In genomic region chr10:21295759-21296621, GRCm38 (mm10) we compare ENCODE assay signal across 8 mouse cellular contexts. TPM values are rescaled to one million over a fixed set of nuclear protein-coding genes. Genes with fewer than 3 reads are reported as not detected.
DNase-seq lines count a peak whose midpoint lies in the region; ATAC-seq and TF ChIP-seq lines count a peak whose summit lies in the region.

Gene Hbs1l (plus strand): TSS chr10:21295979.

- DNase-seq in 3134 (ENCODE audit: extremely low read depth, insufficient read length, low spot score): peak; percentile 95
- peak; percentile 95 for DNase-seq in adrenal gland, postnatal 36 days
- peak; percentile 93 to 95 for DNase-seq in heart, adult 18-20 months
- peak; percentile 96 for DNase-seq in kidney, adult 2 months
- DNase-seq in spleen, adult 2 months (ENCODE audit: low read depth in 1 of 2, low spot score in 2 of 2): peak; percentile 90 to 91

- peak within 1 kb of the TSS; percentile 93 for H3K9ac ChIP-seq in embryonic facial prominence, embryonic 13.5 days
- peak within 1 kb of the TSS; percentile 90 for H3K9ac ChIP-seq in limb, embryonic 12.5 days (replicated peaks)
- peak within 1 kb of the TSS; percentile 80 for H3K9ac ChIP-seq in midbrain, embryonic 15.5 days

- H3K4me1 ChIP-seq in embryonic facial prominence, embryonic 13.5 days: peaks cover 13% of the 10 kb centered on the region
- H3K4me1 ChIP-seq in kidney, adult 2 months (ENCODE audit: control insufficient read depth, insufficient read depth, low read length): 0 out of 2 replicates have a peak, but pooled peaks cover 3% of the 10 kb centered on the region
- H3K4me1 ChIP-seq in limb, embryonic 12.5 days (replicated peaks): peaks cover 17% of the 10 kb centered on the region
- peaks cover 22% of the 10 kb centered on the region for H3K4me1 ChIP-seq in midbrain, embryonic 15.5 days
- peaks cover 3% of the 10 kb centered on the region; the same call in 1 of the 2 replicates for H3K4me1 ChIP-seq in spleen, adult 2 months (ENCODE audit: control insufficient read depth, insufficient read depth, insufficient read length)

- under 1% methylated on average over 81 of the region's 81 CpGs for WGBS in embryonic facial prominence, embryonic 13.5 days
- WGBS in kidney, adult 2 months: under 1% methylated on average over 81 of the region's 81 CpGs
- WGBS in limb, embryonic 12.5 days: under 1% methylated on average over 80 of the region's 81 CpGs
- under 1% methylated on average over 81 of the region's 81 CpGs for WGBS in midbrain, embryonic 15.5 days
- under 1% methylated on average over 81 of the region's 81 CpGs for WGBS in spleen, adult 2 months

- peak; percentile 94 for ATAC-seq in embryonic facial prominence, embryonic 13.5 days (ENCODE audit: insufficient number of reproducible peaks, insufficient read depth, low FRiP score, low TSS enrichment, low read depth)
- ATAC-seq in limb, embryonic 12.5 days (ENCODE audit: insufficient number of reproducible peaks, insufficient read depth, low FRiP score, low TSS enrichment, low read depth): peak; percentile 92
- ATAC-seq in midbrain, embryonic 15.5 days (replicated peaks): peak; percentile 98

- TF ChIP-seq CTCF in kidney, adult 2 months (conservative IDR thresholded peaks at IDR 0.05; ENCODE audit: insufficient read depth, insufficient read length, low read depth, low read length): no peak
- no peak for TF ChIP-seq CTCF in spleen, adult 2 months (IDR thresholded peaks at IDR 0.05; ENCODE audit: extremely low read depth, insufficient read depth, insufficient read length, insufficient replicate concordance)

- no peaks in the 10 kb centered on the region for H3K27me3 ChIP-seq in embryonic facial prominence, embryonic 13.5 days
- no peaks in the 10 kb centered on the region for H3K27me3 ChIP-seq in kidney, adult 2 months (replicated peaks; ENCODE audit: control insufficient read depth, insufficient read depth, low read length)
- no peaks in the 10 kb centered on the region for H3K27me3 ChIP-seq in limb, embryonic 12.5 days
- no peaks in the 10 kb centered on the region for H3K27me3 ChIP-seq in midbrain, embryonic 15.5 days (replicated peaks)
- no peaks in the 10 kb centered on the region for H3K27me3 ChIP-seq in spleen, adult 2 months (ENCODE audit: control insufficient read depth, insufficient read depth, low read length)

- H3K4me3 ChIP-seq in embryonic facial prominence, embryonic 13.5 days: peak within 1 kb of the TSS; percentile 90
- peak within 1 kb of the TSS; percentile 91 for H3K4me3 ChIP-seq in kidney, adult 2 months (ENCODE audit: insufficient read depth, low read depth, low read length)
- peak within 1 kb of the TSS; percentile 93 for H3K4me3 ChIP-seq in limb, embryonic 12.5 days (replicated peaks)
- peak within 1 kb of the TSS; percentile 74 for H3K4me3 ChIP-seq in midbrain, embryonic 15.5 days
- H3K4me3 ChIP-seq in spleen, adult 2 months (ENCODE audit: extremely low read depth, insufficient read depth, insufficient read length): peak within 1 kb of the TSS; percentile 84

- no peaks in the 10 kb centered on the region for H3K9me3 ChIP-seq in embryonic facial prominence, embryonic 13.5 days
- no peaks in the 10 kb centered on the region for H3K9me3 ChIP-seq in limb, embryonic 12.5 days
- H3K9me3 ChIP-seq in midbrain, embryonic 15.5 days: no peaks in the 10 kb centered on the region

- H3K36me3 ChIP-seq in embryonic facial prominence, embryonic 13.5 days: peaks cover 18% of the 10 kb centered on the region
- H3K36me3 ChIP-seq in kidney, adult 2 months (ENCODE audit: control insufficient read depth, insufficient read depth, low read length): no peaks in the 10 kb centered on the region; the same call in 1 of the 2 replicates
- peaks cover 17% of the 10 kb centered on the region for H3K36me3 ChIP-seq in limb, embryonic 12.5 days
- peaks cover under 1% of the 10 kb centered on the region; the same call in 1 of the 2 replicates for H3K36me3 ChIP-seq in midbrain, embryonic 15.5 days (replicated peaks)
- H3K36me3 ChIP-seq in spleen, adult 2 months (ENCODE audit: control insufficient read depth, insufficient read depth, low read length): peaks cover 8% of the 10 kb centered on the region

- peak; percentile 19 for TF ChIP-seq POLR2A in kidney, adult 2 months (IDR thresholded peaks at IDR 0.05; ENCODE audit: low read depth, low read length)
- no peak for TF ChIP-seq POLR2A in spleen, adult 2 months (IDR thresholded peaks at IDR 0.05; ENCODE audit: low read depth, low read length)

- peak within 1 kb of the TSS; percentile 55 for H3K27ac ChIP-seq in embryonic facial prominence, embryonic 13.5 days
- peak within 1 kb of the TSS; percentile 4 for H3K27ac ChIP-seq in kidney, adult 2 months (ENCODE audit: insufficient read depth, low read depth, low read length)
- 0 out of 2 replicates have a peak within 1 kb of the TSS, but pooled peaks have one; percentile 45 for H3K27ac ChIP-seq in limb, embryonic 12.5 days
- peak within 1 kb of the TSS; percentile 71 for H3K27ac ChIP-seq in midbrain, embryonic 15.5 days
- H3K27ac ChIP-seq in spleen, adult 2 months (ENCODE audit: insufficient read depth, low read length): peak within 1 kb of the TSS; percentile 50

- H3K4me2 ChIP-seq in embryonic facial prominence, embryonic 13.5 days: peak within 1 kb of the TSS; percentile 72
- peak within 1 kb of the TSS; percentile 68 for H3K4me2 ChIP-seq in limb, embryonic 12.5 days
- peak within 1 kb of the TSS; percentile 65 for H3K4me2 ChIP-seq in midbrain, embryonic 15.5 days

RNA-seq across cellular contexts. Expression of gene Hbs1l, which starts in this region (rescaled TPM):
- 10 to 100 TPM; 69.8 to 75.3 TPM for total RNA-seq in adrenal gland, postnatal 36 days (2021)
- polyA plus RNA-seq in embryonic facial prominence, embryonic 13.5 days (2015; fragmentation: Nextera tagmentation; extraction: Ambion mirVana): 85.2 and 88.0 TPM in 2 replicates
- total RNA-seq in heart, adult 18-20 months (2021): 10 to 100 TPM; 74.2 to 74.6 TPM
- 14.0 and 17.9 TPM in 2 replicates for polyA plus RNA-seq in kidney, adult 2 months (2012; rRNA removed)
- 111 and 117 TPM in 2 replicates for polyA plus RNA-seq in limb, embryonic 12.5 days (2016; fragmentation: Nextera tagmentation; extraction: Ambion mirVana)
- 84.8 and 91.5 TPM in 2 replicates for polyA plus RNA-seq in midbrain, embryonic 15.5 days (2015; fragmentation: Nextera tagmentation; extraction: Ambion mirVana)
- 7.6 and 9.3 TPM in 2 replicates for polyA plus RNA-seq in spleen, adult 2 months (2012; rRNA removed)

Comparison
In these comparisons a context has a peak if more than half of its experiments do, and no peak if none do; other contexts are left out.
1. Peak in every context shown above with its lines: DNase-seq, ATAC-seq, H3K4me3 ChIP-seq and H3K27ac ChIP-seq.
2. H3K27ac ChIP-seq: peak in every context shown above with its lines; median percentile 71 in midbrain, embryonic 15.5 days; 55 in embryonic facial prominence, embryonic 13.5 days; 50 in spleen, adult 2 months; 45 in limb, embryonic 12.5 days; 4 in kidney, adult 2 months.